Mouse (Mus musculus) right cerebral cortex, postnatal 14 days (tissue): ENCODE results near the gene Unc93b1.

Experiments
- DNase-seq: peaks from one replicate; pipeline ENCODE4 v3.0.0; 2022

Unc93b1 gene

GRCm38 (mm10) chr19:3935032-3935895, at the start of gene Unc93b1:
Gene Unc93b1 (plus strand): TSS chr19:3935186.
- no peak for DNase-seq

GRCm38 (mm10) chr19:3889096-3889495, 45.9 kb upstream of the Unc93b1 start:
- no peak for DNase-seq

- DNase-seq: no peak
Observed at GRCm38 (mm10) chr19:3890181-3890580, 44.8 kb upstream of the Unc93b1 start.

- no peak for DNase-seq
Observed at GRCm38 (mm10) chr19:3893545-3894116, 41.4 kb upstream of the Unc93b1 start.

GRCm38 (mm10) chr19:3894294-3894693, 40.7 kb upstream of the Unc93b1 start:
- DNase-seq: no peak

GRCm38 (mm10) chr19:3895171-3895631, 39.8 kb upstream of the Unc93b1 start:
- DNase-seq: no peak

GRCm38 (mm10) chr19:3896208-3896607, 38.8 kb upstream of the Unc93b1 start:
- no peak for DNase-seq

- no peak for DNase-seq
Observed at GRCm38 (mm10) chr19:3897557-3897956, 37.4 kb upstream of the Unc93b1 start.

GRCm38 (mm10) chr19:3898952-3899351, 36.0 kb upstream of the Unc93b1 start:
- no peak for DNase-seq

- DNase-seq: no peak
Observed at GRCm38 (mm10) chr19:3899618-3900017, 35.4 kb upstream of the Unc93b1 start.

- DNase-seq: no peak
Observed at GRCm38 (mm10) chr19:3902966-3903365, 32.0 kb upstream of the Unc93b1 start.

GRCm38 (mm10) chr19:3903648-3904362, 31.2 kb upstream of the Unc93b1 start:
- DNase-seq: no peak

GRCm38 (mm10) chr19:3904363-3904675, 30.7 kb upstream of the Unc93b1 start:
- no peak for DNase-seq

GRCm38 (mm10) chr19:3905261-3905969, 29.6 kb upstream of the Unc93b1 start:
- DNase-seq: no peak

- no peak for DNase-seq
Observed at GRCm38 (mm10) chr19:3906326-3906725, 28.7 kb upstream of the Unc93b1 start.

GRCm38 (mm10) chr19:3906795-3907786, 27.9 kb upstream of the Unc93b1 start, which contains the start of gene Tcirg1:
Gene Tcirg1 (minus strand): TSS chr19:3907133.
- DNase-seq: peak; percentile 52

GRCm38 (mm10) chr19:3907876-3908660, 26.9 kb upstream of the Unc93b1 start:
- DNase-seq: no peak

GRCm38 (mm10) chr19:3910206-3910605, 24.8 kb upstream of the Unc93b1 start:
- no peak for DNase-seq

GRCm38 (mm10) chr19:3912337-3913204, 22.4 kb upstream of the Unc93b1 start, which contains the start of gene Ndufs8:
Gene Ndufs8 (minus strand): TSS chr19:3912774.
- DNase-seq: peak; percentile 78

- DNase-seq: no peak
Observed at GRCm38 (mm10) chr19:3913692-3914091, 21.3 kb upstream of the Unc93b1 start.
